Mouse (Mus musculus): ENCODE measurements around the gene Gtf2f2. TPM values are rescaled to one million over a fixed set of nuclear protein-coding genes. Genes with fewer than 3 reads are reported as not detected.

Gtf2f2 gene
- total RNA-seq (2023; ENCODE audit: inconsistent age) = 25.6 to 29.4 TPM (median 28.2 TPM) in 4 replicates

DNA sequence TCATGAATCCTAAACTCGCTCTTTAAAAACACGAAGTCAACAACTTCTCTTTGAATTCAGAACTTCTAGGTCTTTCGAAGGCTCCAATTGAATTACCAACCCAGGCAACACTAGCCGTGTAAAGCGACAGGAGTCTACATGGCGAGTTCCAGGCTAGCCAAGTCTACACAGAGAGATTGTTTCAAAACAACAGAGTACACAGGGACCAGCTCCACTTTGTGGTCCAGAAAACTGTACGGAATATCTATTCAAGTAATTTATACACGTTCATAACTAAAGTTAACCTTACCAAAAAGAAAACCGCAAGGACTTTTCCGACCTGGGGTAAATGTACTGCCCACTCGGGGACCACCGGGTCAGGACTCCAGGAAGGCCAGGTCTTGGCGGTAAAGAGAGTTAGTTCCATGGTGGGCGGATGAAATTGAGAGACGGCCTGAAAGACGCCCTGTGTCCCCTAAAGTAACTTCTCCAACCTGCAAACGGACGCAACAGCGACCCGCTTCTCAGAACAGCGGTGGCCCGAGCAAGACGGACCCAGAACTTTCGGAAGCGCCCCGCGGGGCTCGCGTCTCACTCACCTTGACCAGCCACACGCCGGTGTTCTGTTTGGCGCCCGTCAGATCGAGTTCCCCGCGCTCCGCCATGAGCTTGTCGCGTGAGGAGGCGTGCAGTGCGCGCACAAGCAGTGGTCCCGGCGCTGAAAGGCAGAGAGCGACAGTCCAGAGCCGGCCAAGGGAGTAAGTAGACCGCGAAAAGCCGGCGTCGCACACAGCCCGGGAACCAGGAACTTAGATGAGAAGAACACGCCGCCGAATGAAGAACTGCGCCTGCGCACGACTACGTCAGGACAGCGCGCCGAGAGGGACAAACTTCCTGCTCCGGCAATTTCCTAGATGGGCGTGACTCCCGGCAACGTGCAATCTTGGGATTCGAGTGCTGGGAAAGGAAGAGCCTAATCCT is at the start of gene Gtf2f2:
Gtf2f2 (minus strand) TSS at position 764 of the 960 bp plus-strand sequence.

DNA sequence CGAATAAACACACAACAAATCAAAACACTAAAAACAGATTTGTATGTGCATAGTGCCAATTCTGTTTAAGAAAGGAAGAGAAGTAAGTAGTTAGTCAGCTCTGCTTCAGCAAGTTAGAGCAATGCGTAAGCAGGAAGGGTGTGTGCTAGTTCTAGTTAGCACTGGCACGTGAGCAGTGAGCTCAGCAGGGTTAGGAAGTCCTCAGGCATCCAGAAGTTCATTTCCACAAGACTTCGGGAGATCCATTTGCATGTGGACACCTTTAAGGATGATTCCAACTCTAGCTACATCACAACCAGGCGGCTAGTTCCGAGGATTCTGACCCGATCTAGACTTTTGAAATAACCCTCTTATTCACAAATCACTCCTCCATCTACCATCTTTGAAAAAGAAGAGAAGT is 55.9 kb downstream of the Gtf2f2 start, which contains the start of gene Kctd4:
Kctd4 (plus strand) TSS at position 244 of the 400 bp plus-strand sequence.

Other genes starting within 250 kb of the Gtf2f2 start
- gene Slc25a30, start 223.8 kb downstream of the Gtf2f2 start, total RNA-seq (2023; ENCODE audit: inconsistent age) = 30.2 to 49.8 TPM (median 37.3 TPM) in 4 replicates
- 5,035 to 5,781 TPM (median 5,727 TPM) in 4 replicates for gene Tpt1, start 165.8 kb downstream of the Gtf2f2 start, total RNA-seq (2023; ENCODE audit: inconsistent age)
- not detected in 4 replicates for gene Kctd4, start 55.9 kb downstream of the Gtf2f2 start, total RNA-seq (2023; ENCODE audit: inconsistent age)
- gene Gpalpp1, start 99.9 kb upstream of the Gtf2f2 start, total RNA-seq (2023; ENCODE audit: inconsistent age) = 19.0 to 21.3 TPM (median 19.7 TPM) in 4 replicates
- 15.6 to 17.8 TPM (median 16.6 TPM) in 4 replicates for gene Nufip1, start 100.0 kb upstream of the Gtf2f2 start, total RNA-seq (2023; ENCODE audit: inconsistent age)

Measured in B cell, adult (primary cell).